Mouse (Mus musculus): ENCODE results near the gene Eftud2. TPM values are rescaled to one million over a fixed set of nuclear protein-coding genes. Genes with fewer than 3 reads are reported as not detected.

Gene Eftud2
- polyA plus RNA-seq, 1 experiment, result 77.9 TPM

- TF ChIP-seq CTCF (IDR thresholded peaks at IDR 0.05; ENCODE audit: borderline replicate concordance, insufficient read depth, low read length) (no peak), POLR2A (IDR thresholded peaks at IDR 0.05; ENCODE audit: low read depth, low read length) (no peak)
- H3K4me1 ChIP-seq (ENCODE audit: control insufficient read depth, insufficient read depth, low read length), result no peaks in the 10 kb centered on the region
- H3K27ac ChIP-seq (ENCODE audit: insufficient read depth, low read length), result no peak overlapping the region
- no peak overlapping the region for H3K4me3 ChIP-seq (ENCODE audit: insufficient read depth, low read length)
Measured at GRCm38 (mm10) chr11:102845926-102846325, 34.9 kb downstream of the Eftud2 start.

- H3K27ac ChIP-seq (ENCODE audit: insufficient read depth, low read length), result no peak overlapping the region
- TF ChIP-seq CTCF (IDR thresholded peaks at IDR 0.05; ENCODE audit: borderline replicate concordance, insufficient read depth, low read length) (no peak), POLR2A (IDR thresholded peaks at IDR 0.05; ENCODE audit: low read depth, low read length) (no peak)
- no peak overlapping the region for H3K4me3 ChIP-seq (ENCODE audit: insufficient read depth, low read length)
- no peaks in the 10 kb centered on the region for H3K4me1 ChIP-seq (ENCODE audit: control insufficient read depth, insufficient read depth, low read length)
Measured at GRCm38 (mm10) chr11:102838616-102839150, 42.1 kb downstream of the Eftud2 start.

GRCm38 (mm10) chr11:102838126-102838525 is 42.7 kb downstream of the Eftud2 start:
- H3K4me1 ChIP-seq (ENCODE audit: control insufficient read depth, insufficient read depth, low read length), result no peaks in the 10 kb centered on the region

GRCm38 (mm10) chr11:102837385-102837784 is 43.4 kb downstream of the Eftud2 start:
- Histone ChIP-seq H3K27ac (ENCODE audit: insufficient read depth, low read length) (no peak overlapping the region), H3K4me1 (ENCODE audit: control insufficient read depth, insufficient read depth, low read length) (no peaks in the 10 kb centered on the region), H3K4me3 (ENCODE audit: insufficient read depth, low read length) (no peak overlapping the region)
- no peak for TF ChIP-seq POLR2A (IDR thresholded peaks at IDR 0.05; ENCODE audit: low read depth, low read length)
- TF ChIP-seq CTCF (IDR thresholded peaks at IDR 0.05; ENCODE audit: borderline replicate concordance, insufficient read depth, low read length), result no peak

More at GRCm38 (mm10) chr11:102838126-102838525, 42.7 kb downstream of the Eftud2 start:
- Histone ChIP-seq H3K4me3 (ENCODE audit: insufficient read depth, low read length) (no peak overlapping the region), H3K27ac (ENCODE audit: insufficient read depth, low read length) (no peak overlapping the region)
- TF ChIP-seq CTCF (IDR thresholded peaks at IDR 0.05; ENCODE audit: borderline replicate concordance, insufficient read depth, low read length) (no peak), POLR2A (IDR thresholded peaks at IDR 0.05; ENCODE audit: low read depth, low read length) (no peak)

- TF ChIP-seq POLR2A (IDR thresholded peaks at IDR 0.05; ENCODE audit: low read depth, low read length), result no peak
- TF ChIP-seq CTCF (IDR thresholded peaks at IDR 0.05; ENCODE audit: borderline replicate concordance, insufficient read depth, low read length), result no peak
- no peak overlapping the region for H3K4me3 ChIP-seq (ENCODE audit: insufficient read depth, low read length)
- H3K27ac ChIP-seq (ENCODE audit: insufficient read depth, low read length), result no peak overlapping the region
- H3K4me1 ChIP-seq (ENCODE audit: control insufficient read depth, insufficient read depth, low read length), result no peaks in the 10 kb centered on the region
Measured at GRCm38 (mm10) chr11:102836146-102836545, 44.6 kb downstream of the Eftud2 start.

GRCm38 (mm10) chr11:102835549-102835948 is 45.2 kb downstream of the Eftud2 start, which contains the start of gene Higd1b:
Gene Higd1b (plus strand): TSS chr11:102835849.
- TF ChIP-seq POLR2A (IDR thresholded peaks at IDR 0.05; ENCODE audit: low read depth, low read length), result no peak
- TF ChIP-seq CTCF (IDR thresholded peaks at IDR 0.05; ENCODE audit: borderline replicate concordance, insufficient read depth, low read length), result no peak
- H3K4me1 ChIP-seq (ENCODE audit: control insufficient read depth, insufficient read depth, low read length), result no peaks in the 10 kb centered on the region
- H3K4me3 ChIP-seq (ENCODE audit: insufficient read depth, low read length), result no peak within 1 kb of the TSS
- H3K27ac ChIP-seq (ENCODE audit: insufficient read depth, low read length), result no peak within 1 kb of the TSS

- no peak overlapping the region for H3K4me3 ChIP-seq (ENCODE audit: insufficient read depth, low read length)
- no peaks in the 10 kb centered on the region for H3K4me1 ChIP-seq (ENCODE audit: control insufficient read depth, insufficient read depth, low read length)
- H3K27ac ChIP-seq (ENCODE audit: insufficient read depth, low read length), result no peak overlapping the region
- TF ChIP-seq CTCF (IDR thresholded peaks at IDR 0.05; ENCODE audit: borderline replicate concordance, insufficient read depth, low read length) (no peak), POLR2A (IDR thresholded peaks at IDR 0.05; ENCODE audit: low read depth, low read length) (no peak)
Measured at GRCm38 (mm10) chr11:102834219-102834618, 46.6 kb downstream of the Eftud2 start.

GRCm38 (mm10) chr11:102832700-102833297 is 48.0 kb downstream of the Eftud2 start:
- H3K4me3 ChIP-seq (ENCODE audit: insufficient read depth, low read length), result no peak overlapping the region
- TF ChIP-seq POLR2A (IDR thresholded peaks at IDR 0.05; ENCODE audit: low read depth, low read length) (no peak), CTCF (IDR thresholded peaks at IDR 0.05; ENCODE audit: borderline replicate concordance, insufficient read depth, low read length) (no peak)
- H3K4me1 ChIP-seq (ENCODE audit: control insufficient read depth, insufficient read depth, low read length), result no peaks in the 10 kb centered on the region
- H3K27ac ChIP-seq (ENCODE audit: insufficient read depth, low read length), result no peak overlapping the region

GRCm38 (mm10) chr11:102830276-102830675 is 50.5 kb downstream of the Eftud2 start:
- no peak overlapping the region for H3K4me3 ChIP-seq (ENCODE audit: insufficient read depth, low read length)
- no peaks in the 10 kb centered on the region for H3K4me1 ChIP-seq (ENCODE audit: control insufficient read depth, insufficient read depth, low read length)
- TF ChIP-seq CTCF (IDR thresholded peaks at IDR 0.05; ENCODE audit: borderline replicate concordance, insufficient read depth, low read length), result no peak
- no peak for TF ChIP-seq POLR2A (IDR thresholded peaks at IDR 0.05; ENCODE audit: low read depth, low read length)
- no peak overlapping the region for H3K27ac ChIP-seq (ENCODE audit: insufficient read depth, low read length)

GRCm38 (mm10) chr11:102827097-102827496 is 53.7 kb downstream of the Eftud2 start:
- H3K4me1 ChIP-seq (ENCODE audit: control insufficient read depth, insufficient read depth, low read length), result no peaks in the 10 kb centered on the region
- no peak overlapping the region for H3K27ac ChIP-seq (ENCODE audit: insufficient read depth, low read length)
- H3K4me3 ChIP-seq (ENCODE audit: insufficient read depth, low read length), result no peak overlapping the region
- no peak for TF ChIP-seq POLR2A (IDR thresholded peaks at IDR 0.05; ENCODE audit: low read depth, low read length)
- TF ChIP-seq CTCF (IDR thresholded peaks at IDR 0.05; ENCODE audit: borderline replicate concordance, insufficient read depth, low read length), result no peak
